Mouse (Mus musculus) kidney, embryonic 15.5 days (tissue): ENCODE measurements around the gene Optc. TPM values are rescaled to one million over a fixed set of nuclear protein-coding genes. Genes with fewer than 3 reads are reported as not detected.

Experiments
- ATAC-seq: fragments of 200-750 bp; cut with Nextera tagmentation; replicated peaks from 2 replicates; pipeline ENCODE4 v1.8.0; 2017; ENCODE audit warnings: moderate TSS enrichment; ENCODE audit not compliant: low FRiP score
- H3K27ac ChIP-seq: fragments of 300-500 bp; sonication (generic); 2 replicates; pipeline ENCODE4 v1.5.1; 2015; ENCODE audit warnings: mild to moderate bottlenecking, inconsistent platforms
- H3K27me3 ChIP-seq: fragments of 300-500 bp; sonication (generic); 2 replicates; pipeline ENCODE4 v1.6.1; 2015; ENCODE audit warnings: inconsistent platforms
- H3K36me3 ChIP-seq: fragments of 300-500 bp; sonication (generic); 2 replicates; pipeline ENCODE4 v1.6.1; 2015; ENCODE audit warnings: inconsistent platforms
- H3K4me1 ChIP-seq: fragments of 300-500 bp; sonication (generic); 2 replicates; pipeline ENCODE4 v1.6.1; 2015; ENCODE audit warnings: inconsistent platforms
- H3K4me2 ChIP-seq: fragments of 300-500 bp; sonication (generic); 2 replicates; pipeline ENCODE4 v1.6.1; 2015; ENCODE audit warnings: moderate library complexity, mild to moderate bottlenecking, inconsistent platforms
- H3K4me3 ChIP-seq: fragments of 300-500 bp; sonication (generic); replicated peaks from 2 replicates; pipeline ENCODE4 v1.5.1; 2015; ENCODE audit warnings: mild to moderate bottlenecking, inconsistent platforms
- H3K9ac ChIP-seq: fragments of 300-500 bp; sonication (generic); 2 replicates; pipeline ENCODE4 v1.6.1; 2015; ENCODE audit warnings: mild to moderate bottlenecking, inconsistent platforms
- H3K9me3 ChIP-seq: fragments of 300-500 bp; sonication (generic); replicated peaks from 2 replicates; pipeline ENCODE4 v1.6.1; 2016; ENCODE audit warnings: inconsistent platforms
- WGBS: fragments of 180-500 bp; shearing (Covaris S2); methylation state at CpG from one replicate; pipeline ENCODE4 v1.1.7; 2015; ENCODE audit warnings: mixed read lengths; 5-methylcytosine and 5-hydroxymethylcytosine counted together
- polyA plus RNA-seq: library from polyadenylated mRNA; unstranded; fragments of >200 nt; fragmentation: Nextera tagmentation; extraction: Ambion mirVana; gene quantifications from 2 replicates; pipeline ENCODE4 v1.2.1, GENCODE M21; 2015

Gene Optc
- 0.27 and 0.56 TPM in 2 replicates for polyA plus RNA-seq

DNA sequence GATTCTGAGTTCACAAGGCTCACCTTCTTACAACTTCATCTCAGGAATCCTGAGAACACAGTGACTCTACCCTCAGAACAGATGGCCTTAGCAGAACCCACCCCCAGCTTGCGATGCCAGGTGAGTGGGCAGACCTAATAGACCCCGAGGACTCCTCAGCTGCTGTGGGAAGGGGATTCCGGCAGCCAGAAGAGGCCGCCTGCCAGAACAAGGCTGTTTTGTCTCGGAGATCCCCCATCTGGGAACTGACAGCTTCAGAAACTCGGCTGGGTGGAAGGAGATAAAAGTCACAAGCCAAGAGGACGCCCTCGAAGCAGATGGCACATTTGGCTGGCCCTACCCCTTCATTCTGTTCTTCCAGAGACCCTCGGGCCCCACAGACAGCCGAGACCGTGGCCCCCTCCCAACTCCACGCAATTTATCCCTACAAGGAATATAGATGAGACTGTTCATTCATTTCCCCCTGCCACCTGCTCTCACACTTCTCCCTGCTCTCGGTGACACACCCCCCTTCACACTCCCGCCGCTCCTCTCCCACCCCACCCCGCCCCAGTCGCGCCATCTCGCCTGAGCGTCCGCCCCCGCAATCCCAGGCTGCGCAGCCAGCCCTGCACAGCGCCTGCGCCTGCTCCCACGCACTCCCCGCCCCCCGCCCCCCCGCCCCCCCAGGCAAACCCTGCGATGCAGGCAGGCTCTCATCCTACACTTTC lies at the start of gene Optc:
Optc (minus strand) TSS at position 51 of the 710 bp plus-strand sequence.
- Histone ChIP-seq H3K27me3 (peaks cover 16% of the 10 kb centered on the region; the same call in 1 of the 2 replicates), H3K9me3 (no peaks in the 10 kb centered on the region)

DNA sequence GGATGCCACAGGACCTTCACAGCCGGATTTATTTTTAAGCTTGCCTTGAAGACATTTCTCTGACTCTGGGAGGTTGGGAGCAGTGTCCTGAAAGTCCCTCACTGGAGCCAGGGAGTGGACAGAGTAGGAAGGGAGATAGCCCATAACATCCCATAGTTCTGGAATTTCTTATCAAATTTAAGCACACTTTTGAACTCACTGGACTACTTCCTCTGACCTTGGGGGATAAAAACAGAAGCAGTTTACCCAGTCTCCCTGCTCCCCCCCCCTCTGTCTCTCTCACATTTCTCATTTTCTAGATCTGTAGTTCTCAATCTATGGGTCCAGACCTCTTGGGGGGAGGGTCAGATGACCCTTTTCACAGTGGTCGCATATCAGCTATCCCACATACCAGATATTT lies 46.2 kb upstream of the Optc start:
- Histone ChIP-seq H3K27me3 (no peaks in the 10 kb centered on the region), H3K36me3 (no peaks in the 10 kb centered on the region), H3K4me3 (no peak overlapping the region), H3K9me3 (no peaks in the 10 kb centered on the region), H3K9ac (no peak overlapping the region), H3K27ac (no peak overlapping the region), H3K4me2 (no peak overlapping the region), H3K4me1 (peaks cover 15% of the 10 kb centered on the region)
- ATAC-seq, result no peak
- 56% methylated on average over 2 of the region's 2 CpGs for WGBS

More for the DNA sequence above, at the start of gene Optc:
- H3K4me1 ChIP-seq, result peaks cover 43% of the 10 kb centered on the region
- ATAC-seq, result peak; percentile 81
- 3% methylated on average over 23 of the region's 30 CpGs for WGBS
- H3K9ac ChIP-seq, result peak within 1 kb of the TSS; percentile 52
- no peaks in the 10 kb centered on the region for H3K36me3 ChIP-seq
- H3K27ac ChIP-seq, result peak within 1 kb of the TSS; percentile 82
- H3K4me3 ChIP-seq, result peak within 1 kb of the TSS; percentile 41
- H3K4me2 ChIP-seq, result peak within 1 kb of the TSS; percentile 79

DNA sequence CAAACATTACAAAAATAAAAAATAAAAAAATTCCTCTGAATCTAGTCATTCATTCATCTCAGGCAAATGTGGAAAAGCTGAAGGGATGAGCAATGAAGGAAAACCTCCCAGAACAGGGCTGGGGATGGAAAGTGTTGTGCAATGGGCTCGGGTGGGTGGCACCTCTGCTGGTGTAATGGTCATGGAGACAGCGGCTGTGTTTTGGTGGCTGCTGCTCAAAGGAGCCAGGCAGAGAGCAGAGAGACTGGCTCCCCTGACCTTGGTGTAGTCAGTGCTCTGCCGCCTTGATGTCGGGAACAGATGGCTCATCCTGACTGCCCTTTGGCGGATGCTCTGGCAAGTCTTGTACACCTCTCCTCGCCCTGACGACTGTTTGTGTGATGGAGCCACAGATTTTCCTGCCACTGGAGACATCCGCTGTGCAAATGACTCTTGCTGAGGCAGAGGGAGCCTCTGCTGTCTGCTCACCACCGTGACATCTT lies 45.5 kb upstream of the Optc start:
- H3K36me3 ChIP-seq, result no peaks in the 10 kb centered on the region
- 27% methylated on average over 9 of the region's 9 CpGs for WGBS
- H3K4me3 ChIP-seq, result no peak overlapping the region
- H3K9me3 ChIP-seq, result no peaks in the 10 kb centered on the region
- no peak overlapping the region for H3K9ac ChIP-seq
- peaks cover 15% of the 10 kb centered on the region for H3K4me1 ChIP-seq
- ATAC-seq, result no peak
- no peak overlapping the region for H3K27ac ChIP-seq
- no peak overlapping the region for H3K4me2 ChIP-seq
- no peaks in the 10 kb centered on the region for H3K27me3 ChIP-seq

DNA sequence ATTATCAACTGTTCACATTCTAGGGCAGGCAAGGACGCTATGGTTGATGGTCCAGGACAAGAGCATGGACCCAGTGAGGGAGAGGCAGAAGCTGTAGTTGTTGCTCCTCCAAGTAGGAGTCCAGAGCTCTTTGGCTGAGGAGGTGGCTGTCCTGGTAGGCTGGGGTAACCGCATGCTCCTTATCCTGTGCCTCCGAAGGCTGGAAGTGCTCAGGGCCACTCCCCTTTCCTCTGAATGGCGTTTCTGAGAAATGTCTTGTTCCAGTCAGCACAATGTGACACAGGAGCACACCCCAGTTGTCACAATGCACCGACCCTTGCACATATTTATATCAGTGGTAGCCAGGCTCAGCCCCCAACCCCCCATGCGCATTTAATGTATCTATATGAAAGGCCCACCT lies 43.8 kb upstream of the Optc start:
- H3K9me3 ChIP-seq, result no peaks in the 10 kb centered on the region
- 64% methylated on average over 6 of the region's 6 CpGs for WGBS
- ATAC-seq, result no peak

DNA sequence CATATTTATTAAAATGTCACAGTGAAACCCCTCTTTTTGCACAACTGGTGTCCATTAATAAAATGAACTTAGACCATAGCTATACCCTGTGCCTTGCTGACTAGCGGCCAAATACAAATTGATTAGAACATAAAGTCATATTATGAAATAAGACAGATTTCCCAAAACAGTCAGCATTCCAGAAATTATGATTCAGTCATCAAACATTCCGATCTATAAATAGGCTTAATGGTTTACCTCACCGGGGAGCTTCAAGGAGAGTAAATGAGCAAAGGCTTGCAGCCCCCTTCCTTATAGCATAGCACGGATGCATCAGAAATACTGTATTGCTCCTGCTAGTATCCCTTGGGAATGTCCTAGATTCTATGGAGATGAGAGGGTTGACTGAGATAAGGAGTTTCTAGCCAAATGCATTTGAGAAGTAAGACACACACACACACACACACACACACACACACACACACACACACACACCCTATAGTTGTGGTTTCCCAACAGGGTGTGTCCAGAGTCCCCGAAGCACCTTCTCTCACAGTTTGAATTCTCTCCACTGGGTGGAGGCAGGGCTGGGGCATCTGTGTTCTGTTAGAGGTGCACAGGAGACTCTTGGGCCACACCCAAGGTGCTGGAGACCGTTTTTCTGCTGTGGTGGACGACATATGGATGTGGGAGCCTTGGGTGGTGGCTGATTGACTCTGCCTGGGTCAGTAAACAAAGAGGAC lies 42.4 kb upstream of the Optc start:
- ATAC-seq, result no peak
- H3K4me2 ChIP-seq, result no peak overlapping the region

More for the DNA sequence above, 43.8 kb upstream of the Optc start:
- Histone ChIP-seq H3K36me3 (no peaks in the 10 kb centered on the region), H3K4me3 (no peak overlapping the region), H3K4me2 (no peak overlapping the region), H3K9ac (no peak overlapping the region), H3K27ac (no peak overlapping the region), H3K27me3 (no peaks in the 10 kb centered on the region), H3K4me1 (peaks cover 15% of the 10 kb centered on the region)

DNA sequence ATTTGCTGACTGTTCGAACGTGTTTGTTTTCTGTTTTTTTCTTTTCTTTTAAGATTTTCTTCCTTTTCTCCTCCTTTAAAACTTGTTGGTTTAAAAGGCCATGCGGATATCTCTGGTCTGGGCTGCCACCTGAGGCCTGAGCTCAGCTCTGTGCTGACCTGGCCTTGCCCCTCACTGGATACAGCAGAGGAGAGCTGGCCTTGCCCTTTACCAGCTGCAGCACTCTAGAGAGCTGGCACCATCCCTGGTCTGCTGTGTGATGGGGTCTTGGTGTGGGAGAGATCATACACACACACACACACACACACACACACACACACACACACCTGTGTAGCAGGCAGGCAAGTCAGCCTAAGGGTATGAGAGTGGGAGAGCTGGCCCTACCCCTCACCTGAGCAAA lies 37.3 kb upstream of the Optc start:
- Histone ChIP-seq H3K27me3 (no peaks in the 10 kb centered on the region), H3K4me3 (no peak overlapping the region), H3K4me1 (0 out of 2 replicates have a peak, but pooled peaks cover 6% of the 10 kb centered on the region), H3K9ac (no peak overlapping the region), H3K27ac (no peak overlapping the region), H3K36me3 (no peaks in the 10 kb centered on the region), H3K4me2 (no peak overlapping the region), H3K9me3 (0 out of 2 replicates have a peak, but pooled peaks cover 2% of the 10 kb centered on the region)
- ATAC-seq, result no peak
- 88% methylated on average over 3 of the region's 3 CpGs for WGBS

More for the DNA sequence above, 42.4 kb upstream of the Optc start:
- Histone ChIP-seq H3K9me3 (no peaks in the 10 kb centered on the region), H3K4me3 (no peak overlapping the region), H3K36me3 (no peaks in the 10 kb centered on the region), H3K4me1 (peaks cover 15% of the 10 kb centered on the region), H3K27ac (no peak overlapping the region), H3K9ac (no peak overlapping the region), H3K27me3 (no peaks in the 10 kb centered on the region)
- 62% methylated on average over 7 of the region's 7 CpGs for WGBS

DNA sequence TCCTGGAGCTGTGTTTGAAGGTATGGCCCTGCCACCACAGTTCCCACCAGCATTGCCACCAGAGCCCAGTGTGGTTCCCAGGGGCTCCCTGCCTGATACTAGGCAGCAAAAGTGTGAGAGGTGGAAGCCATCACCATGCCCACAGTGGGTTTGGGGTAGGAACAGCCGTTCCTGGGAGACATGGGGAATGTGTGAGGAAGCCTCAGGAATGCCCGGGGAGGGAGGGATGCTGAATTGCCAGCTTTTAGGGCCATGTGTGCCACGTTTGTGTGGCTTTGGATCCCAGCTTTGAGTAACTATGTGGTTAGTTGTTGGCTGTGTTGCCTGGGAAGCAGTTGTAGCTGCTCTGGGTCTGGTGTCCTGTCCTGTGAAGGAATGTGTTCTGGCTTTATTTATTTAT lies 34.1 kb upstream of the Optc start:
- H3K4me1 ChIP-seq, result 0 out of 2 replicates have a peak, but pooled peaks cover 6% of the 10 kb centered on the region
- H3K36me3 ChIP-seq, result no peaks in the 10 kb centered on the region
- no peak for ATAC-seq
- H3K27ac ChIP-seq, result no peak overlapping the region
- no peak overlapping the region for H3K9ac ChIP-seq
- no peak overlapping the region for H3K4me2 ChIP-seq
- no peaks in the 10 kb centered on the region for H3K27me3 ChIP-seq
- H3K4me3 ChIP-seq, result no peak overlapping the region
- H3K9me3 ChIP-seq, result 0 out of 2 replicates have a peak, but pooled peaks cover 2% of the 10 kb centered on the region
- WGBS, result 83% methylated on average over 3 of the region's 3 CpGs

DNA sequence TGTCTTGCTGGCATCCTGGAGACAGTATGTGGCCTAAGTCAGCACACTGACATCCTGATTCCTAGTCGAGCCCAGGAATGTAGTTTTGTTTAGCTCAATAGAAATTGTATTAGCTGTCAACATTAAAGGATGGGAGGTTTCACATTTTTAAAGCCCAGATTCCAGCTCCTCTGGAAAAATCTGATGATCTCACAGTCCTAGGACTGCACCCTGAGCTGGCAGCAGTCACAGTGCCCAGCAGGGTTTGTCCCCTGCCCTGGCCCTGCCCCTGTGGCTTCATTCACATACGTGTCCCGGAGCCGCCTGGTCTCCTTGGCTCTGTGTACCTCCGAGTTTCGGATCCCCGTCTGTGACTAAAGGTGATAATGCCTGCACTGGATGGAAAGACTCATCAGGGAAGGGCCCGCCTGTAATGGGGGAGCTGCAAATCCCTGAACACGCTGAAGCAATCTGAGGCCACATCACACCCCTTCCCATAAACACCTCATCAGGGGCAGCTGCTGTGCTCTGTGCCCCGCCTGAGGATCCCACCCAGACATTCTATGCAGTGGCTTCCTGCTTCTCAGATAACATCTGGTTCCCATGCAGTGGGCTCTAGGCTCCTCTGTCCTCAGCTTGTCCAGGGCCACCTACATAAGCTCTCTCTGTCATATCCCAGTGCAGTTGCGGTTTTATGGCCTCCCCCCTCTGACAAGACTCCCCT lies 33.5 kb upstream of the Optc start:
- Histone ChIP-seq H3K4me2 (no peak overlapping the region), H3K9me3 (0 out of 2 replicates have a peak, but pooled peaks cover 2% of the 10 kb centered on the region), H3K9ac (no peak overlapping the region), H3K36me3 (no peaks in the 10 kb centered on the region), H3K4me3 (no peak overlapping the region), H3K27me3 (no peaks in the 10 kb centered on the region), H3K4me1 (0 out of 2 replicates have a peak, but pooled peaks cover 6% of the 10 kb centered on the region), H3K27ac (no peak overlapping the region)
- WGBS, result 47% methylated on average over 11 of the region's 11 CpGs
- no peak for ATAC-seq

DNA sequence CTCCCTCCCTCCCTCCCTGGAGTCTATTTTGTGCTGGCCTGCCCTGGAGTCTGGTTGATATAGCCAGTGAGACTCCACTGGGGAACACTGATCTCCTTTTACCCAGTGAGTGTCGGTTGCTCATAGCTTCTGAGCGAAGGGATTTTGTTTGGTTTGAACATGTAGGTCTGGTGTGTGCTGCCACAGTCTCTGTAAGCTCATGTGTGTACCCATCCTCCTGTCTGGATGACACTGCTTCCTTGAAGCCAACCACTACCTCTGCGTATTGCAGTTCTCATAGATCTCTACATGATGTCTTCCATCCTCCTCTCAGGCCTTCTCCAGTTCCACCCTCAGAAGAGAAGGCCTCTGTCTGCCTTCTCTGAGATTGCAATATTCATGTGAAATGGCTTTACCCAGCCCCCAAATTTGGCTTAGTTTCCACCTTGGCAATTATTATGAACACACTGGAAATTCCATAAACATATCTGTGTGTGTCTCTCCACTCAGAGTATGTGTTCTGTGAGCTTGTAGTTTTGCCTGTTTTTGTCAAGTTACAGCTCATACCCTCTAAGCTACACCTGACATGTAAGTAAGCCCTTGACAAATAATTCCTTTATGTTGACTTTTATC lies 32.8 kb upstream of the Optc start:
- WGBS, result 91% methylated on average over 3 of the region's 3 CpGs
- ATAC-seq, result no peak
- Histone ChIP-seq H3K4me1 (0 out of 2 replicates have a peak, but pooled peaks cover 6% of the 10 kb centered on the region), H3K27ac (no peak overlapping the region), H3K4me3 (no peak overlapping the region), H3K4me2 (no peak overlapping the region), H3K9me3 (0 out of 2 replicates have a peak, but pooled peaks cover 2% of the 10 kb centered on the region), H3K36me3 (no peaks in the 10 kb centered on the region), H3K27me3 (no peaks in the 10 kb centered on the region), H3K9ac (no peak overlapping the region)

DNA sequence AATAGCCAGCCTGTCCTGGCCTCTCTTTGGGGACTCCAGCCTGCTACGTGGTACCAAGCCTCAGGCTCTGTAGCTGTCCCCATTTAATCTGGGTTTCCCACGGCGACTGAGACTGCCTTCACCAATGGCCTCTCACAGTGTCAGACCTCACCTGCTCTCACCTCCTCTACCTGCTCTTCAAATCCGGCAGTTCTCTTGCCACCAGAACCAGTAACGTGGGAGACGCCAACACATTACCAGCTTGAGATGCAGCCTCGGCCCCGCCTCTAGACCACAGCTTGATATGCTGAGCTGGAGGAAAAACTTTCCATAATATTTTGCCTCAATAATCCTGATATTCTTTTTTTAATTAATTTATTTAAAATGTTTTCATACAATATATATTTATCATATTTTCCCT lies 31.9 kb upstream of the Optc start:
- Histone ChIP-seq H3K27me3 (no peaks in the 10 kb centered on the region), H3K4me2 (no peak overlapping the region), H3K36me3 (no peaks in the 10 kb centered on the region), H3K27ac (no peak overlapping the region), H3K4me3 (no peak overlapping the region), H3K9ac (no peak overlapping the region), H3K9me3 (0 out of 2 replicates have a peak, but pooled peaks cover 2% of the 10 kb centered on the region), H3K4me1 (0 out of 2 replicates have a peak, but pooled peaks cover 6% of the 10 kb centered on the region)
- ATAC-seq, result no peak
- WGBS, result 88% methylated on average over 8 of the region's 8 CpGs

DNA sequence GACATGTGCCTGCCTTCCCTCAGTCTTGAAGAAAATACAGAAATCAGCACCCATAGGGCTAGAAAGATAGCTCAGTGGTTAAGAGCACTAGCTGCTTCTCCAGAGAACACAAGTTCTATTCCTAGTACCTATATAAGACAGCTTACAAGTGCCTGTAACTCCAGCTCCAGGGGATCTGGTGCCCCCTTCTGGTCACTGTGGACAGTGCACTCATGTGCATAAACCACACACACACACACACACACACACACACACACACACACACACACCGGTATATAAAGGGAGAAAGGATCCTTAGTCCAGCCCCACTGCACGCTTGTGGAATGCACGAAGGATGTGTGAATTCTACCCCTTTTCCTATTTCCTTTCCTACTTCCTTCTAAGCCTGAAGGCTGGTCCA lies 28.4 kb upstream of the Optc start:
- no peaks in the 10 kb centered on the region for H3K9me3 ChIP-seq
- H3K27me3 ChIP-seq, result no peaks in the 10 kb centered on the region
- peaks cover 7% of the 10 kb centered on the region; the same call in 1 of the 2 replicates for H3K4me1 ChIP-seq
- H3K9ac ChIP-seq, result no peak overlapping the region
- H3K4me2 ChIP-seq, result no peak overlapping the region
- no peak overlapping the region for H3K27ac ChIP-seq
- no peak overlapping the region for H3K4me3 ChIP-seq
- no peak for ATAC-seq
- 92% methylated on average over 3 of the region's 3 CpGs for WGBS
- H3K36me3 ChIP-seq, result no peaks in the 10 kb centered on the region
